Mouse (Mus musculus) spleen, adult 12 weeks (tissue): ENCODE results near the gene Pxmp4.

ENCODE experiments used
- DNase-seq: peaks from one replicate; pipeline ENCODE4 v3.0.0; 2022; ENCODE audit warnings: low spot score

Pxmp4 gene

DNA sequence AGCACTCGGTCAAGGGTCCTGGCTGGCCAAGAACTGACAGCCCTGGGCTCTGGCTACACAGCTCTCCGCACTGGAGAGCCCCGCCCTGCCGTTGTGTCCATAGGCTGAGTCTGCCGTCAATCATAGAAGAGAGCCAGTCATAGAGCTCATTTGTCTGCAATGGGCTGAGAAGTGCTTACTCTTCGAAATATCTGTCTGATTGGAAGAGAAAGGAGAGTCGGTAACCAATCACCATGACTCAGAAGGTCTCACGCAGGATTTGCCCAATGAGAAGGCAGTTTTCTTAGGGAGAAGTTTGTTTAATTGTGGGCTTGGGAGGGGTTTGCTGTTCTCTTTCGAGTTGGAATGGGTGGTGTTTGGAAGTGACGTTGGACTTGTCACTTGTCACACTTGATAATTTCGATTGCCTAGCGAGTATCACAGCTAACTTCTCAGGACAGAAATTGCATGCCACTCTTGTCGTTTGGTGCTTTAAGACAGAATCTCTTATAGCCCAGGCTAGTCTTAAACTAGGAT, at the start of gene Pxmp4:
Gene Pxmp4, minus strand, starts transcription at position 71 of the 516 bp plus-strand sequence.
- peak; percentile 97 for DNase-seq

DNA sequence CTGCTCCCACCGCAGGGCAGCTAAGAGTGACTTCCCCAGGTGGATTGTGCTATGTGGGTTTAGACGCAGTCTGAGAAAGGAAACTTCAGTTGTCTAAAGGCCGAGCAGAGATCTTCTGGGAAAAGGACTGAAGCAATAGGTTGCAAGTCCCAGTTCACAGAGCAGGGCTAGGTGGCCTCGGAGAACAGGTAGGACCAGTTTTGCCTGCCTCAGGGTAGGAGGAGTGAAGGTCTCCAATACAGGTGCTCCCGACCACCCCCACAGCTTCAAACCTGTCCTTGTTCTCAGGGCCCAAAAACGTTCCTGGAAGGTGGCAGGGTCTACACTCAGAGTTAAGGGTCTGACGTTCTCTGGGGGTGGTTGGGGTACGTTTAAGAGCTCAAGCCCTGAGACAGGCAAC, 47.9 kb upstream of the Pxmp4 start, which contains the start of gene Chmp4b:
Gene Chmp4b, plus strand, starts transcription at position 343 of the 400 bp plus-strand sequence.
- DNase-seq, result no peak

DNA sequence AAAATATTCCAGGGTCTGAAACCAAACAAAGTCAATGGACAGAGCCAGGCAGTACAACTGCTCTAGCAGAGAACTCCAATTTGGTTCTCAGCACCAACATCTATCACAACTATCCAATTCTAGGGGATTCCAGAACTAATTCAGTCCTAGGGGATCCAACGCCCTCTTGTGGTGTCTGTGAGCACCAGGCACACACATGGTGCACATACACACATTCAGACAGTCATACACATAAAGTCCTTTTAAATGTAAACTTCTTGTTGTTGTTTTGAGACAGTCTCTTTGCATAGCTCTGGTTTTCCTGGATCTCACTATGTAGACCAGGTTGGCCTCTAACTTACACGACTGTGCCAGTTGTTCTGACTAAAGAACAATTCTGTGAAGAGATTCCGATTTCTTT, 46.9 kb upstream of the Pxmp4 start:
- DNase-seq, result no peak

DNA sequence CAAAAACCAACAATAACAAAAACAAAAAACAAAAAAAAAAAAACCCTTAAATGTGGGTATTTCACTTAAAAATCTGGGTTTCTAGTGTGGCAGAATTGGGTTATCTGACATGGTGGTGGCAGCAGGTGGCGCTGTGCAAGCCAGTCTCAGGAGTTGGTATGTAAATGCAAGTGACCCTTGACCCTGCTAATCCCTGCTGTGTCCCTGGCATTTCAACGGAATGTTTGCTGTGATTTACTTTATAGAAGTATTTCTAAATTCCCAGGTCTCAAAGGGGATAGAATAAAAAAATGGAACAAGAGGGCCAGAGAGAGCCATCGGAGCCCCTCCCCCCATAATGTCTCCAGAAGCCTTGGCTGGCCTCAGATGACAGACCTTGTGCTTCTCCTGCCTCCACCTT, 44.6 kb upstream of the Pxmp4 start:
- no peak for DNase-seq

DNA sequence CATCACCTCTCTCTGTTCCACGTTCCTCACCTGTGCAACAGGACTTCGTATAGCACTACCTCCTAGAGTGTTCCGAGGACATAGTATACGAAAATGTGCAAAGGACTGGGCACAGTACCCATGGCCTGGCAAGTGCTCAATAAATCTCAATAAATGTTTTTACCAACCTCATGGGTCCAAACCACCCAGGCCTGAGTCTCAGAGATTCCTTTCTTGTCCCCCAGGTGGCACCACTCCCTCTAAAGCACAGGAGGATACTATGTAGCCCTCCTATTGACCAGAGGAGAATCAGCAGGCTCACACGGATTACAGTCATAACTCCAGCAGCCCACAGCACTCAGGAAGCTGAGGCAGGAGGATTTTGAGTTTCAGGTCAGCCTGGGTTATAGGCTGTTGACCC, 43.1 kb upstream of the Pxmp4 start:
- no peak for DNase-seq

DNA sequence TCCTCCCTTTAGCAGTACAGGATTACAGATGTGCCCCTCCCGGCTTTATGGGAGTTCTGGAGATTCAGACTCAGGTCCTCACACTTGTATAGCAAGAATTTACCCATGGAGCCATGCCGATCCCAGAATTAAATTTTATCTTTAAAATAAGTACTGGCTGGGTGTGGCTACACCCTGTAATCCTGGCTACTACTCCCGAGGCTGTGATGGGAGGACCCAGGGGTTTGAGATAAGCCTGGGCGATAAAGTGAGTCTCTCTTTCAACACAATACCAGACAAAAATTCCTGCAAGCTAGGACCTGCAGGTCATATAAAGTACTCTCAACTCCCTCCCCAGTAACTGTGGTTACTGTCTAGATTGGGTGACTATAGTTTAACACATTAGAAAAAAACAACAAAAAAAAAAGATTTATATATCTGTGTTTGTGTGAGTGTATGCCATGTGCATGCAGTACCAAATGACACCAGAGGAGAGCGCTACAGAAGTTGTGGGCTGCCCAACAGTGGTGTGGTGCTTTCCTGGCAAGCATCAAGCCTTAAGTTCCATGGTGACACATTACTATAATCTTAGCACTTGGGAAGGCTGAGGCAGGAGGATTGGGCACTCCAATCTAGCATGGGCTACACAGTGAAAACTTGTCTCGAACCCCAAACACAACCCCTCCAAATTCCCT, 39.3 kb upstream of the Pxmp4 start:
- no peak for DNase-seq

DNA sequence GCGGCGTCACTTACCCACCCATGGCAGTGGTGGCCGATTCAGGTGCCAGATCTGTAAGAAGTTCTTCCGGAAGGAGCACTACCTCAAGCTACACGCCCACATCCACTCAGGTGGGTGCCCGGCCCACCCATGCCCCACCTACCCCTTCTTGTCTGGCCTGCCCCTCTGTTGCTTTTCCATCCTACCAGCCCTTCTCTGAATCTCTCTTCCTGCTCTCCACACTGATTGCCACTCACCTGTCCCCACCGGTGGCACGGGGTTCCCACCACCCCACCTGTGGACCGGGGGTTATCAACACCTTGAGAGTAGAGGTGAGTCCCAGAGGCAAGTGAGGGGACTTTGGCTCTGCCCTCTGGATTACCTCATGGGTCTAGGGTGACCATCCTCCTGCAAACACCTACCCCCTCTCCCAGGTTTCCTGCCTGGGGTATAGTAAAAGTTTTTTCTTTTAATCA, 38.5 kb upstream of the Pxmp4 start:
- no peak for DNase-seq

DNA sequence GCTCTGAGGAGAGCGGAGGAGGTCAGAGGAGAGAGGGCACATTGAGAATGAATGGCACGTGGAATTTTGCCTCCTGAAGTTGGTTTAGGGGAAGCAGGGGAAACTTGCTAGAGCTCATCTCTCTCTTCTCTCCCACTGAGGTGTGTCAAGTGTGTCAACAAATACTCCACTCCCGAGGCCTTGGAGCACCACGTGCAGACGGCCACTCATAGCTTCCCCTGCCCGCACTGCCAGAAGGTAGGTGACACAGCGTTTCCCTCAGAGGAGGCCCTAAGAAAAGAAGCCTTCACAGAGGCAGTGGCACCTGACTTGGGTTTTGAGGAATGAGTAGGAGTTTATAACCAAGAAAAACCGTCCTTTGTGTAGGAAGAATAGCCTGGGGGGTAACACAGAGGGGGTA, 37.7 kb upstream of the Pxmp4 start:
- DNase-seq, result no peak

DNA sequence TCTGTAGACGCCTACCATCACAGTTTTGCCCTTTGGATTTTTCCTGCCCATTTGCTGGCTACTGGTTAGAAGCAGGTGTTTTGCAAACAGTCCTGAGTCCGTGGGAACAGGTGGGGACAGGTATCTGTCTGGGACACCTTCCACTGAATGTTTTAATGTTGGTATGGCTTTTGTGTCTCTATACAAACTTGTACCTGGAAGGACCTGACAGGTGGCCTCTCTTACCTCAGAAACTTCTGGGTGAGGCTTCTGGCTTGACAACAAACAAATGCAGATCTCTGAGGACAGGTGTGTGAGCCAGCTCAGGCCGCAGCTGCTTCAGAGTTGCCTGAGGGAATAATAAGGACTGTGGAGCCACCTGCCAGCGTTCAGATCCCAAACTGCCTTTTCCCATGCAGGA, 35.6 kb upstream of the Pxmp4 start:
- no peak for DNase-seq

DNA sequence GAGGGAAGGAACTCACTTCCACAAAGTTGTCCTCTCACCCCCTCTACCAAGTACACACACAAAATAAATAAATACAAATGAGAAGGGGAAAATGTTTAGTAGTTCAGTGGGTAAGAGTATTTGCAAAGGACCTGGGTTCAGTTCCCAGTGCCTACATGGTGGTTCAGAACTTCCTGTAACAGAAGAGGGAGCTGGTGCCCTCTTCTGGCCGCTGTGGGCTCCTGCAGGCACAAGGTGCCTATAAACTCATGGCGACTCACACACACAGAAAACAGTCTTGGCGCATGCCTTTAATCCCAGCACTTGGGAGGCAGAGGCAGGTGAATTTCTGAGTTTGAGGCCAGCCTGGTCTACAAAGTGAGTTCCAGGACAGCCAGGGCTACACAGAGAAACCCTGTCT, 35.0 kb upstream of the Pxmp4 start:
- DNase-seq, result no peak

DNA sequence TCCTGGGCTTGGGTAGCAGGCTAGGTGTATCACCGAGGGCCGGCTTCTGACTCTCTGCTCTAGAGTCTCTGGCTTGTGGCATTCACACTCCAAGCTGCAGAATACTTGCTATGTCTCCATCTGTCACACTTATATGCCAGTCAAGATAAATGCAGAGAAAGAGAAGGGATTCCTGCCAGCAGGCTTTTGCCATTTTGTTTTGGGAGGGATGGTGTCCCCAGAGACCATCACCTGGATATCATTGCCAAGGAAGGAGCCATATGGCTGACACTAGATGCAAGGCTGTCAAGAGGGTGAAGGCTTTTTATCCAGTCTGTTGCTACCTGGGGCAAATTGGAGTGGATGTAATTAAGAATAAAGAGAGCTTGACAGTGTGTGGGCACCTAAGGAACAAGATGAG, 32.3 kb upstream of the Pxmp4 start:
- DNase-seq, result no peak

DNA sequence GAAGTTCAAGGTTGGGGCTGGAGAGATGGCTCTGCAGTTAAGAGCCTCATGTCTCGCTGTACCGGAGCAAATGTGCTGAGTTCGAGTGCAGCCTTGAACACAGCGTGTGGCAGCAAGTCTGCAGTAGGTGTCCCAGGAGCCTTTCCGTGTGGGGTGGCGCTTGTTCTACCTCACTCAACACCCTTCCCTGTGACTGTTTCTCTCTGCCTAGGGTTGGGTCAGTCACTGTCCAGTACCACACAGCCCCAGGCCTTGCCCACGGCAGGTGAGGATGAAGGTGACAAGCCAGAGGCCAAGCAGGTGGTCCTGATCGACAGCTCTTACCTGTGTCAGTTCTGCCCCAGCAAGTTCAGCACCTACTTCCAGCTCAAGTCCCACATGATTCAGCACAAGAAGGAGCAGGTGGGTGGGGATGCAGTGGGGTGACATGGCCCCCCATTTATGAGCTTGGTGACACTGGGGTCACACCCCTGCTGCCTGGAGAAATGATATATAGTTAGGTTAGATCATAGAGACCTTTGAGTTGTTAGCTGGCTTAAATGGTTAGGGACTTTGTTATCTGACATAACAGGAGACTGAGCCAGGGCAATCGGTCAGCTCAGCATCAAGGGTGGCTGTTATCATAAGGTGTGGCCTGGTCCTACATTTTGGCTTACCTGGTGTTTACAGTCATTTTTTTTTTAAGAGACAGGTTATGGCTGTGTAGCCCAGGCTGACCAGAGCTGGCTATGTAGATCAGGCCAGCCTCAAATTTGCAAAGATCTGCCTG, 30.6 kb upstream of the Pxmp4 start:
- DNase-seq, result peak; percentile 30

DNA sequence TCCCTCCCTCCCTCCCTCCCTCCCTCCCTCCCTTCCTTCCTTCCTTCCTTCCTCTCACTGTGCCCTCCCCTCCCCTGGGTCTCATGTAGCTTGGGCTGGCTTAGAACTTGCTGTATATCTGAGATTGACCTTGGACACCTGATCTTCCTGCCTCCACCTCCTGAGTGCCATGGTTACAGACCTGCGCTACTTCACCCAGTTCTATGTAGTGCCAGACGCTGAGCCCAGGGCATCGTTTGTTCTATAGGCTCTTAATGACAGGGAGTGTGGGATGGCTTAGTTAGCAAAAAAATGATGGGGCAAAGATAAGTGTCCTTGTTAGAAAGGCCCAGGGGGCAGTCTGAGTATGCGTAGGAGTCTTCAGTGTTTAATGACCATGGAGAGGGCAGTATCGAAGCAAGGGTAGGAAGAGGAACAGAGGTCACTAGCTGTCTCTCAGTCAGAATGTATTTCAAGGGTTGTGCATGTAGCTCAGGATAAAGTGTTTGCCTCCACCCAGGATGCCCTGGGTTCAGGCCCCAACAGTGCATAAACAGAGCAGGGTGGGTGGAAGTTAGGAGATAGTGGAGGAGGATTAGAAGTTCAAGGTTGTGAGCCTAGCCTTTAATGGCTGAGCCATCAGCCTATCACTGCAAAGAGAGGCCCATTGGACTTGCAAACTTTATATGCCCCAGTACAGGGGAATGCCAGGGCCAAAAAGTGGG, 29.7 kb upstream of the Pxmp4 start:
- peak; percentile 28 for DNase-seq

DNA sequence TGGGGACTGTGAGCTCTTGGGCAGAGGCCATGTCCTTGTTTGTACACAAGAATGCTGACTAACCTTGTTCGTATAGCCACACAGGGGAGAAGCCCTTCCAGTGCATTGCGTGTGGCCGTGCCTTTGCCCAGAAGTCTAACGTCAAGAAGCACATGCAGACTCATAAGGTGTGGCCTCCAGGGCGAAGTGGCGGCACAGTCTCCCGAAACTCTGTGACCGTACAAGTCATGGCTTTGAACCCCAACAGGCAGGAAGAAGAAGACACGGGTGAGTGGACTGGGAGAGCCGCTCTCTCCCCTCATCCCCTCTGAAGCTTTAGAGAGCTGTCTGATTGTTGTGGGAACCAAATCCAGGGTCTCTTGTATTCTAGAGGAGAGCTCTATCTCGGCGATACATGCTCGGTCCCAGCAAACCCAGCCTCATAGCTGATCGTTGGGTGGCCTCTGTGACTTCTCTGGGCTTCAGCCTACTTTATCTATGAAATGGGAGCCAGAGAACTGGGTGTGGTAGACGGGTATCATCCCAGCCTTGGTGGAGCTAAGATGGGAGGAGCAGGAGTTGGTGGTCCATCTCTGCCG, 28.8 kb upstream of the Pxmp4 start:
- DNase-seq, result peak; percentile 66

DNA sequence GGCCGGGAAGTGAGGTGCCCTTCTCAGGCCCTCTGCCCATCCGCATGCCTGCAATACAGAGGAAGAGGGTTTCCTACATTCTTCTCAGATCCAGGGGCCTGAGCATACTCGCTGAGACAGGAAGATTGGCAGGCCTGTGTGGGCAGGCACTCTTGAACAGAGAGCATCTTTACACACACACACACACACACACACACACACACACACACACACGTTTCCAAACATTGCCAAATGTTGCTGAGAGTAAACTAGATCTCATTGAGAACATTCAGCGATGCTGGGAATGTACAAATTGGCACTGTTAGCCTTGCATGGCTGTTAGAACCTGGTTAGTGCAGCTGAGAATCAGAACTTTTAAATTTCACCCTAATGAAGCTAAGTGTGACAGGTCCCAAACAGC, 27.0 kb upstream of the Pxmp4 start:
- DNase-seq, result no peak

DNA sequence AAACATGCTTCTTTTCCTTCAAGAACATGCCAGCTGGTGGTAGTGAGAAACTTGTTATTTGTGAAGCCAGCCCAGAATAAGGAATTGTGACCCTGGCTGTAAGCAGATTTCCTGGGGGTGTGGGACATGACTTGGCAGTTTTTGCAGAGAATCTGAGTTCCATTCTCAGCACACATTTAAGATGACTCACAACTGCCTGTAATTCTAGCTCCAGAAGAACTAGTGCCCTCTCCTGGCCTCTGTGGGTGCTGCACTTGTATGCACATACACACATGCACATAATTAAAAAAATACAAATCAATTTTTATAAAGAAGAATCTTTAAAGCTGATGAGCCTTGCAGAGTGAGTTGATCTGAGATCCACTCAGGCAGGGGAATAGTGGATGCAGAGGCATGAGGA, 20.6 kb upstream of the Pxmp4 start:
- DNase-seq, result no peak

DNA sequence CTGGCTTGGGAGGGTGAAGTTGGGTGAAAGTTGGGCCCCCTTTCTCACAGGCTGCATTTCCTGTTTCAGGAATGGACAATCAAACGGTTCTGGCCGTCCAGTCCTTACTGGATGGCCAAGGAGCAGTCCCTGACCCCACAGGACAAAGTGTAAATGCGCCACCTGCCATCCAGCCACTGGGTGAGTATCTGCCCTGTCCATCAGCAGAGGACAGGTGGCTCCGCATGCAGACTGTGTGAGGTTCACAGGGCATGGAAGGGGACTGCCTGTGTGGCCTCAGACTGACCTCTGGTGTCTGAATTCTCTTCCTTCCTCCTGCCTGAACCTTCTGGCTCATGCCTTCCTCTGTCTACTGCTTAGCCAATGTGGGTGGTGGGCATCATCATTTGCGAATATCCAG, 18.2 kb upstream of the Pxmp4 start:
- DNase-seq, result no peak

DNA sequence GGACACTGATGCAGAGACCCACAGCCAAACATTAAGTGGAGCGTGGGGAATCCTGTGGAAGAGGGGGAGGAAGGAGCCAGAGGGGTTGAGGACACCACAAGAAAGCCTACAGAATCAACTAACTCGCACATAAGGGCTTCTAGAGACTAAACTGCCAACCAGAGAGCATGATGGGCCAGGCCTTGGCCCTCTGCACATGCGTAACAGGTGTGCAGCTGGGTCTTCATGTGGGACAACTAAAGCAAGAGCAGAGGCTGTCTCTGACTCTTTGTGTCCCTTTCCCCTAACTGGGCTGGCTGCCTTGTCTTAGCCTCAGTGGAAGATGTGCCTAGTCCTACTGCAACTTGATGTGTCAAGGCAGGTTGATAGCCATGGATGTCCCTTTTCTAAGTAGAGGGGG, 13.6 kb upstream of the Pxmp4 start:
- DNase-seq, result no peak

DNA sequence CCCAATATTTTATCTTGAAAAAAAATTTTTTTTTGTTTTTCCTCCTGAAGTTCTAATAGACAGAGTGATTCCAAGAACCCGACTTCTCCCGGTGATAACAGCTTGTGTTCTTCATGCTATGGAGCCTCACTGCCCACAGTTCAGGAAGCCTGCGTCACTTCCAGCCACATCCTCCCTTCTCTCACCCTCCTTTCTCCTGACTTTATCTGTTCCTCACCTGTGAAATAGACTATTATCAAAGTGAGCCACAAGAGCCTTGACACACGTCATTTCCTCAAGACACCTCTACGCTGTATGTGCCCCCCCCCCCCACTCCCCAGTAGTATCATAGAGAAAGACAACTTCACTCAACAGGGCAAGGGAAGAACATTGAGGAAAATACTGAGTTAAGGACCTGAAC, 12.2 kb upstream of the Pxmp4 start:
- DNase-seq, result no peak

DNA sequence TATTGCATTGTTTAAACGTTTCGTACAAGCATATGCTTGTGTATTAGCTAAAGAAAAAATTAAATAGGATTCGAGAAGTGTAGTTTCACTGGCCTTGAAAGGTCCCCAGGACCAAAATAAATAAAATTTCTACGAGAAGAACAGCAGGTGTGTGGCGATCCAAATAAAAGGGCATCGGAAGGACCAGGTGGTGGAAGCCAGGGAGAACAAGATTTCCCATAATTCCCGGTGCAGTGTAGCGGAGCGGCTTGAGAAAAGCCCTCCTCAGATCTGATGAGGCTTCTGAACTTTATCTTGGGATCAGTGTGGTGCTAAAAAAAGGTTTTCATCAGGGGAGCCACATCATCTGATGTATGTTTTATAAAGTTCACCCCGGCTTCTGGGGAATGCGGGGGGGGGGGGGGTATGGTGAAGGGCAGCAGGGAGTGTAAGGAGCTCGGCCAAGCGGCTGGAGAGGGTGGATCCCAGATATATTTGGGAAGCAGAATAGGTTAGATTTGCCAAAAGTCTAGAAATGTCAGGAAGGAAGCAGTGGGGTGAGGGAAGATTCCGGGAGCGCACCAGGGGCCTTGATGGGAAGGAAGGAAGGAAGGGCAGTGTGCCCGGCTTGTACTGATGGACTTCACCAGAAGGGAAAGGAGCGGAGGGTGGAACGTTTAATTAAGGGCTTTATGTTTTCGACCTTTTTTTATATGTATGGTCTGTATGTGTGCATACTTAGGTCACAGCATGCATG, 11.5 kb upstream of the Pxmp4 start:
- no peak for DNase-seq
